Mouse (Mus musculus) myocyte (in vitro differentiated cells): ENCODE measurements around the gene Gsg1l.

Source experiments
- CEBPB ChIP-seq: IDR thresholded peaks from 2 replicates; pipeline ENCODE4 v1.6.1; 2011; ENCODE audit warnings: mild to moderate bottlenecking, moderate library complexity; ENCODE audit not compliant: poor library complexity, insufficient read depth, severe bottlenecking
- E2F4 ChIP-seq: IDR thresholded peaks from one replicate; pipeline ENCODE4 v1.6.1; 2011; ENCODE audit warnings: mild to moderate bottlenecking, control low read depth, moderate library complexity; ENCODE audit not compliant: insufficient read depth
- MAX ChIP-seq: IDR thresholded peaks from one replicate; pipeline ENCODE4 v1.6.1; 2011; ENCODE audit warnings: low read depth, mild to moderate bottlenecking, control low read depth
- MYOD1 ChIP-seq, 3 experiments: IDR thresholded peaks; one replicate each; pipeline ENCODE4 v1.6.1; 2011; ENCODE audit warnings: control low read depth in 2 of 3, low read depth in 2 of 3, mild to moderate bottlenecking in 2 of 3, moderate library complexity in 1 of 3; ENCODE audit not compliant: insufficient read length in 2 of 3, control insufficient read depth in 1 of 3
- MYOG ChIP-seq, 3 experiments: IDR thresholded peaks; one replicate each; pipeline ENCODE4 v1.6.1; 2011; ENCODE audit warnings: control low read depth in 2 of 3, low read depth in 2 of 3, mild to moderate bottlenecking in 2 of 3; ENCODE audit not compliant: insufficient read length in 2 of 3, control insufficient read depth in 1 of 3, insufficient read depth in 1 of 3
- POLR2A ChIP-seq: IDR thresholded peaks from one replicate; pipeline ENCODE4 v1.6.1; 2011; ENCODE audit warnings: low read depth, mild to moderate bottlenecking, control low read depth, moderate library complexity; ENCODE audit not compliant: insufficient read length
- POLR2AphosphoS2 ChIP-seq: IDR thresholded peaks from one replicate; pipeline ENCODE4 v1.6.1; 2011; ENCODE audit warnings: low read depth, control low read depth; ENCODE audit not compliant: insufficient read length
- SRF ChIP-seq: IDR thresholded peaks from one replicate; pipeline ENCODE4 v1.6.1; 2011; ENCODE audit warnings: low read depth; ENCODE audit not compliant: control insufficient read depth, insufficient read length
- TCF12 ChIP-seq: IDR thresholded peaks from one replicate; pipeline ENCODE4 v1.6.1; 2011; ENCODE audit warnings: mild to moderate bottlenecking, control low read depth; ENCODE audit not compliant: poor library complexity, insufficient read depth, severe bottlenecking
- TCF3 ChIP-seq: IDR thresholded peaks from one replicate; pipeline ENCODE4 v1.6.1; 2011; ENCODE audit warnings: low read depth, control low read depth; ENCODE audit not compliant: insufficient read length
- USF1 ChIP-seq: IDR thresholded peaks from one replicate; pipeline ENCODE4 v1.6.1; 2011; ENCODE audit warnings: low read depth, mild to moderate bottlenecking, control low read depth, moderate library complexity

GRCm38 (mm10) chr7:125948973-125949372 is 133.2 kb downstream of the Gsg1l start:
- TF ChIP-seq MYOD1 (IDR thresholded peaks at IDR 0.05; ENCODE audit: control insufficient read depth in 1 of 3, insufficient read length in 2 of 3, low read depth in 2 of 3) = no peak
- no peak for TF ChIP-seq POLR2A
- TF ChIP-seq CEBPB = no peak
- TF ChIP-seq MAX = no peak
- no peak for TF ChIP-seq POLR2AphosphoS2
- no peak for TF ChIP-seq SRF
- no peak for TF ChIP-seq MYOG (IDR thresholded peaks at IDR 0.05; ENCODE audit: control insufficient read depth in 1 of 3, insufficient read depth in 1 of 3, insufficient read length in 2 of 3, low read depth in 2 of 3)
- TF ChIP-seq USF1 = no peak
- no peak for TF ChIP-seq TCF3
- no peak for TF ChIP-seq E2F4
- TF ChIP-seq TCF12 = no peak
